Mouse (Mus musculus) heart, postnatal 0 days (tissue): ENCODE results near the gene Prox1. TPM values are rescaled to one million over a fixed set of nuclear protein-coding genes. Genes with fewer than 3 reads are reported as not detected.

Experiments used
- ATAC-seq: fragments of 200-750 bp; cut with Nextera tagmentation; 2 replicates; pipeline ENCODE4 v1.8.0; 2017; ENCODE audit warnings: low read depth, moderate number of reproducible peaks, moderate library complexity; ENCODE audit not compliant: insufficient read depth
- DNase-seq: peaks from one replicate; pipeline ENCODE4 v3.0.0-alpha.2; 2016; ENCODE audit warnings: low spot score
- H3K27ac ChIP-seq: fragments of 300-500 bp; sonication (generic); 2 replicates; pipeline ENCODE4 v1.5.1; 2014; ENCODE audit warnings: low read depth, mild to moderate bottlenecking
- H3K27me3 ChIP-seq: fragments of 300-500 bp; sonication (generic); 2 replicates; pipeline ENCODE4 v1.6.1; 2014; ENCODE audit warnings: low read length, mixed read lengths; ENCODE audit not compliant: control insufficient read depth, insufficient read depth
- H3K36me3 ChIP-seq: fragments of 300-500 bp; sonication (generic); replicated peaks from 2 replicates; pipeline ENCODE4 v1.6.1; 2014; ENCODE audit warnings: low read length, mixed read lengths; ENCODE audit not compliant: control insufficient read depth, insufficient read depth
- H3K4me1 ChIP-seq: fragments of 300-500 bp; sonication (generic); 2 replicates; pipeline ENCODE4 v1.6.1; 2014; ENCODE audit warnings: antibody characterized with exemption; ENCODE audit not compliant: control insufficient read depth, insufficient read depth
- H3K4me2 ChIP-seq: fragments of 300-500 bp; sonication (generic); 2 replicates; pipeline ENCODE4 v1.6.1; 2014; ENCODE audit warnings: low read depth, mild to moderate bottlenecking, low read length, moderate library complexity
- H3K4me3 ChIP-seq: fragments of 300-500 bp; sonication (generic); 2 replicates; pipeline ENCODE4 v1.5.1; 2014; ENCODE audit warnings: low read depth, low read length
- H3K9ac ChIP-seq: fragments of 300-500 bp; sonication (generic); replicated peaks from 2 replicates; pipeline ENCODE4 v1.6.1; 2014; ENCODE audit warnings: low read depth, low read length, mixed read lengths
- H3K9me3 ChIP-seq: fragments of 300-500 bp; sonication (generic); replicated peaks from 2 replicates; pipeline ENCODE4 v1.6.1; 2016; ENCODE audit warnings: low read length; ENCODE audit not compliant: control insufficient read depth
- CTCF ChIP-seq: IDR thresholded peaks from 2 replicates; pipeline ENCODE4 v1.5.1; 2016; ENCODE audit warnings: antibody characterized with exemption, control low read depth, low read depth
- EP300 ChIP-seq: IDR thresholded peaks from 2 replicates; pipeline ENCODE4 v1.6.1; 2016; ENCODE audit warnings: antibody characterized with exemption, low read depth
- WGBS: fragments of 180-500 bp; shearing (Covaris S2); extraction: QIAGEN DNeasy Blood & Tissue Kit; methylation state at CpG from one replicate; pipeline ENCODE4 v1.1.7; 2014; 5-methylcytosine and 5-hydroxymethylcytosine counted together
- polyA plus RNA-seq: library from polyadenylated mRNA; unstranded; fragments of >200 nt; fragmentation: Nextera tagmentation; extraction: Ambion mirVana; gene quantifications from 2 replicates; pipeline ENCODE4 v1.2.1, GENCODE M21; 2015
- total RNA-seq: library from RNA; depleted of rRNA; stranded (reverse); fragments of >200 nt; gene quantifications from 2 replicates; pipeline ENCODE4 v1.2.3, GENCODE M21; 2014; ENCODE audit warnings: low replicate concordance

The Prox1 gene
- total and polyA plus RNA-seq, 2 experiments from 2014 or later, result 17.3 to 23.1 TPM

- H3K4me2 ChIP-seq, result no peak overlapping the region
- DNase-seq (peak; percentile 52), ATAC-seq (peak; percentile 69)
- H3K36me3 ChIP-seq, result no peaks in the 10 kb centered on the region
- H3K27ac ChIP-seq, result peak overlapping the region; percentile 71
- H3K9ac ChIP-seq, result no peak overlapping the region
- WGBS, result 36% methylated on average over 16 of the region's 16 CpGs
- H3K9me3 ChIP-seq, result 0 out of 2 replicates have a peak, but pooled peaks cover 4% of the 10 kb centered on the region
- H3K27me3 ChIP-seq, result no peaks in the 10 kb centered on the region
- H3K4me1 ChIP-seq, result peaks cover 18% of the 10 kb centered on the region
- no peak for TF ChIP-seq EP300
- H3K4me3 ChIP-seq, result no peak overlapping the region
Measured at GRCm38 (mm10) chr1:190106674-190107420, 63.7 kb downstream of the Prox1 start.

DNA sequence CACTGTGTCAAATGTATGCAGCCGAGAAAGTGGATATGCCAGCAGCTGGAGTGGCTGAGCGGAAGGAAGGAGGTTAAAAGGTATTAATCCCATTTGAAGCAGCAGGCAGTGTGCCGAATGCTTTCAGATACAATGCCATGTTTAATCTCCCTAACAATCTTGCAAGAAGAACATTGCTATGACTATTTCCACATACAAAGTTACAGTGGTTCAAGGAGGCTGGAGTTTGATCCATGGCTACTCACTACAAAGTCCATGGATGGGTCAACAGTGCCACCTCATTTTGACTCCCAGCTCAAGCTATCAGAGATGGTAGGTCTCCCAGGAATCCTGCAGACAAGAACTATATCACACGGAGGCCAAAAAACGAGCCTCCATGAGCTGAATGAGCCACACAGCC lies 64.5 kb downstream of the Prox1 start:
- DNase-seq (no peak), ATAC-seq (no peak)
- Histone ChIP-seq H3K36me3 (no peaks in the 10 kb centered on the region), H3K27me3 (no peaks in the 10 kb centered on the region), H3K4me3 (no peak overlapping the region), H3K9me3 (0 out of 2 replicates have a peak, but pooled peaks cover 4% of the 10 kb centered on the region), H3K4me1 (peaks cover 18% of the 10 kb centered on the region), H3K4me2 (no peak overlapping the region), H3K9ac (no peak overlapping the region), H3K27ac (peak overlapping the region; percentile 71; the same call in 1 of the 2 replicates)
- WGBS, result 61% methylated on average over 5 of the region's 5 CpGs
- no peak for TF ChIP-seq EP300
- TF ChIP-seq CTCF, result no peak

DNA sequence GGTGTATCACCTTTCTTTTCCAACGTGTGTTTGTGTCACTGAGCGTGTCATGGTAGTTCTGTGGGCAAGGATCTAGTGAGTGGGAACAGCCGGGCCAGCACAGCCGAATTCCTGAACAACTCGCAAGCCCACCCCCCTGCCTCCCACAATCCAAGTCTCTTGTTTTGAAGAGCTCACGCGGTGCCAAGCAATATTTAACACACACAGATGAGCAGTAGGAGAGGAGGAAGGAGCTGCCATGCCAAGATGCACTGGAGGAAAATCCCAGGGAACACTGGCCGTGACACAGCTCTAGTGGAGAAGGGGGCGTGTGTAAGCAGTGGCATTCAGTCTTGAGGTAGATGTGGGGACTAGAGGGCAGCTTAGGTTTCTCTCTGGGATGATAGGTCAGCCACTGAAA lies 77.2 kb downstream of the Prox1 start:
- TF ChIP-seq EP300 (no peak), CTCF (no peak)
- 87% methylated on average over 9 of the region's 9 CpGs for WGBS
- H3K36me3 ChIP-seq, result no peaks in the 10 kb centered on the region

GRCm38 (mm10) chr1:190092076-190092475 lies 78.4 kb downstream of the Prox1 start:
- no peak overlapping the region for H3K9ac ChIP-seq
- H3K4me2 ChIP-seq, result no peak overlapping the region
- no peak overlapping the region for H3K4me3 ChIP-seq
- no peaks in the 10 kb centered on the region for H3K36me3 ChIP-seq
- H3K27ac ChIP-seq, result no peak overlapping the region
- no peak for DNase-seq
- 92% methylated on average over 7 of the region's 7 CpGs for WGBS
- H3K4me1 ChIP-seq, result peaks cover 16% of the 10 kb centered on the region
- no peaks in the 10 kb centered on the region for H3K27me3 ChIP-seq
- no peak for ATAC-seq
- TF ChIP-seq CTCF (no peak), EP300 (no peak)
- H3K9me3 ChIP-seq, result no peaks in the 10 kb centered on the region

More for the DNA sequence above, 77.2 kb downstream of the Prox1 start:
- ATAC-seq (no peak), DNase-seq (no peak)
- peaks cover 10% of the 10 kb centered on the region for H3K4me1 ChIP-seq
- H3K9me3 ChIP-seq, result no peaks in the 10 kb centered on the region
- H3K9ac ChIP-seq, result no peak overlapping the region
- H3K27ac ChIP-seq, result no peak overlapping the region
- no peak overlapping the region for H3K4me2 ChIP-seq
- no peaks in the 10 kb centered on the region for H3K27me3 ChIP-seq
- H3K4me3 ChIP-seq, result no peak overlapping the region

DNA sequence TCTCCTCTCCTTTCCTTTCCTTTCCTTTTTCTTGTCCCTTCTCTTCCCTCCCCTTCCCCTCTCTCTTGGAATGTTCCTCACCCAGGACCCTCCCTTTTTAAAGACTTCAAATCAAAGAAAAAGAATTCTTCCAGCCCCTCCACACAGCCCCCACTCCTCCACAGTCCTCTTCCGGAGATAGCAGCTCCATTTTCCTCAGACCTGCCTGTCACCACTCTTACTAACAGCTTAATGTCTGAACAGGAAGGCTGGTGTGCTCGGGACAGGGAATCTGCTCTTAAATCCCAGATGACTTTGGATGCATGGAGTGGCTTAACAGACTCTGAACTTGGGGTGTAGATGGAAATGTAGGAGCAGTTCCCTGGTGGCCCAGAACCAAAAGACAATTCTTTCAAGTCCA lies 81.6 kb downstream of the Prox1 start:
- H3K4me1 ChIP-seq, result peaks cover 19% of the 10 kb centered on the region
- peak; percentile 49 for DNase-seq
- H3K4me2 ChIP-seq, result no peak overlapping the region
- 6% methylated on average over 2 of the region's 2 CpGs for WGBS
- H3K9ac ChIP-seq, result no peak overlapping the region
- H3K27ac ChIP-seq, result no peak overlapping the region
- TF ChIP-seq CTCF (no peak), EP300 (no peak)
- no peak for ATAC-seq
- no peak overlapping the region for H3K4me3 ChIP-seq
- H3K9me3 ChIP-seq, result no peaks in the 10 kb centered on the region
- H3K36me3 ChIP-seq, result no peaks in the 10 kb centered on the region
- no peaks in the 10 kb centered on the region for H3K27me3 ChIP-seq

GRCm38 (mm10) chr1:190085703-190086102 lies 84.8 kb downstream of the Prox1 start:
- H3K4me3 ChIP-seq, result no peak overlapping the region
- H3K9ac ChIP-seq, result no peak overlapping the region
- DNase-seq, result peak; percentile 82
- peaks cover 19% of the 10 kb centered on the region for H3K4me1 ChIP-seq
- WGBS, result 27% methylated on average over 7 of the region's 7 CpGs
- no peak for TF ChIP-seq EP300
- TF ChIP-seq CTCF, result no peak
- no peak overlapping the region for H3K4me2 ChIP-seq
- no peaks in the 10 kb centered on the region for H3K27me3 ChIP-seq
- H3K27ac ChIP-seq, result no peak overlapping the region
- H3K36me3 ChIP-seq, result no peaks in the 10 kb centered on the region
- ATAC-seq, result peak; percentile 87
- H3K9me3 ChIP-seq, result no peaks in the 10 kb centered on the region
